Mouse (Mus musculus): ENCODE data around the gene Polm.

DNA sequence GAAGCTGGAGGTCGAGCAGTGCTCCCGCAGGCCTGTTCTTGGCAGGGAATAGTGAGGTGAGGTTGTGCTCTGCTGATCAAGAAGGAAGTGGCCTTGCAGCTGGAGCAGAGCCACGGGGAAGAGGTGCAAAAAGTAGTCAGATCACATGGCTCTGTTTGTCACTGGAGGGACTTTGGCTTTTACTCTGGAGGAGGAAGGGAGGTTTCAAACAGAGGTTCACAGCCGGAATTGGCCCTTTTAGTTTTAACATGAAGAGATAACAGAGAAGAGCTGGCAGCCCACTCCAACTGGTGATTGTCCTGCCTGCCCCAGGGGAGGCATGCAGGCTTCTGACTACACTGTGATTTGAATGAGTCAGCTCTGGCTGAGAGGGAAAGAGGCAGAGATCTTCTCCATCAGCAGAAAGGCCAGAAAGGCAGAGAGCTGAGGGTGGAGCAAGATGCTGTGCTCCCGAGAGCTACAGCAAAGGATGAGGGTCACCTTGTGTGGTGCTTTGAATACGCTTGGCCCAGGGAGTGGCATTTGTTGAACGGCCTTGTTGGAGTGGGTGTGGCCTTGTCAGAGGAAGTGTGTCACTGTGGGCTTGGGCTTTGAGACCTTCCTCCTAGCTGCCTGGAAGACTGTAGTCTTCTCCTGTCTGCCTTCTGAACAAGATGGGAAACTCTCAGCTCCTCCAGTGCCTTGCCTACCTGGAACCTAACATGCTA lies 9.0 kb upstream of the Polm start:
- TF ChIP-seq CTCF (IDR thresholded peaks at IDR 0.05; ENCODE audit: insufficient read depth, low read length) (no peak), POLR2A (IDR thresholded peaks at IDR 0.05; ENCODE audit: borderline replicate concordance, extremely low read depth, low read depth, low read length) (no peak)

All from lung, adult 2 months (tissue).